Mouse (Mus musculus) ES-Bruce4 (cell line): Measurements from ENCODE around the gene Lrguk.

ENCODE experiments used
- CTCF ChIP-seq: IDR thresholded peaks from one replicate; pipeline ENCODE4 v1.8.1; 2011; ENCODE audit warnings: low read depth, low read length
- POLR2A ChIP-seq: IDR thresholded peaks from one replicate; pipeline ENCODE4 v1.8.1; 2011; ENCODE audit warnings: low read length; ENCODE audit not compliant: insufficient read depth

GRCm38 (mm10) chr6:34013469-34013868 lies 15.8 kb upstream of the Lrguk start:
- TF ChIP-seq CTCF (no peak), POLR2A (no peak)
